Mouse (Mus musculus) cerebellum, adult 9-10 months (tissue): ENCODE data around the gene Atp6v1b1.
"Not testable (repeated sequence)": the region's sequence is repeated elsewhere in the genome, so short reads cannot be mapped to it uniquely, and the experiment has no call there.

Experiments used
- DNase-seq: peaks from one replicate; pipeline ENCODE4 v3.0.0; 2022

Atp6v1b1 gene

DNA sequence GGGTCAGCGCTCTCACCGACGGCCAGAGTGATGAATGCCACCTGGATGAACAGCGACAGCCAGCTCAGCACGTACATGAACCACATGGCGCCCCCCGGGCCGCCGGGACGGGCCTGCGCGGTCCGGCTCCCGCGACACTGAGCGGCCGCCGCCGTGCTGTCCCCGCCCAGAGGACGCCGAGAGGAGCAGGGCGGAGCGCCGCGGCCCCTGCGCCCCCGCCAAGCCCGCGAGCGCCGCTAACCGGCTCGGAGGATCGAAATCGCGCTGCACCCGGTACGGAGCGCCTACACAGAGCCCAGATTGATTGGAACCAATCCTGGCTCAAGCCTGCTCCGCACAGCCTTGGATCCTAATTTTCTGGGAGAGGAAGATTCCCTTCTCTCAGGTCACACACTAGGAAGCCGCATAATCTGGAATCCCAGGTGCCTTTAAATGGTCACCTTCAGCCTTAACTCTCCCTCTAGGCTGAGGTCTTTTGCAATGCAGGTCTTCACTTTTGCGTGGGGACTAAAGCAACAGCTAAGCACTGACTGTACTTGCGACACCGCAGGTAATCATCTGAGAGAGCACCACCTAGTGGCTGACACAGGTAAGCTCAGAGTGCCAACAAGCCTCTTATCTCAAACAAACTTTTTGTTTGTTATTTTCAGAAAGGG is 33.0 kb downstream of the Atp6v1b1 start, which contains the start of gene Tex261:
Tex261 (minus strand) TSS at position 176 of the 656 bp plus-strand sequence.
- DNase-seq, result peak; percentile 90

- DNase-seq, result no peak
Measured at GRCm38 (mm10) chr6:83778306-83778705, 35.5 kb downstream of the Atp6v1b1 start.

GRCm38 (mm10) chr6:83779026-83779425 is 36.2 kb downstream of the Atp6v1b1 start:
- DNase-seq, result peak; percentile 53

DNA sequence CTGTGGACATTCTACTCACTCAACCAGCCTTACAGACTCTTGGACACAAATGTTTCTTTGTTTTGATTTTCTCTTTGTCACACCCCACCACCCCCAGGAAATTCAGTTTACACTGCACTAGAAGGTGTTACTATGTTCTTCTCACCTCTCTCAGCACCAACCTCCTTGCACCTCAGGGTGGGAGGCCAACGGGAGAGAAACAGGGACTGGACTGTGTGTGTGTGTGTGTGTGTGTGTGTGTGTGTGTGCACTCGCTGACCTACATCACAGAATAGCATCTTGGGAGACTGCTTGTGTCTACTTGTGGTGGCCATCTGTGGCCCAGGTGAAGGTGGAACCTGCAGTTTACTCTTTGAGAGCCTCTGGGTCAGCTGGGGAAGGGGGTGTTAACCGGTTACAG is 43.6 kb downstream of the Atp6v1b1 start:
- DNase-seq, result no peak

- DNase-seq, result no peak
Measured at GRCm38 (mm10) chr6:83788554-83788953, 45.8 kb downstream of the Atp6v1b1 start.

GRCm38 (mm10) chr6:83790533-83790932 is 47.7 kb downstream of the Atp6v1b1 start:
- not testable (repeated sequence) for DNase-seq

GRCm38 (mm10) chr6:83791251-83791890 is 48.6 kb downstream of the Atp6v1b1 start:
- no peak for DNase-seq

- DNase-seq, result peak; percentile 90
Measured at GRCm38 (mm10) chr6:83794760-83795296, 52.0 kb downstream of the Atp6v1b1 start, which contains the start of gene Nagk. Nagk (plus strand) TSS chr6:83794982.

DNA sequence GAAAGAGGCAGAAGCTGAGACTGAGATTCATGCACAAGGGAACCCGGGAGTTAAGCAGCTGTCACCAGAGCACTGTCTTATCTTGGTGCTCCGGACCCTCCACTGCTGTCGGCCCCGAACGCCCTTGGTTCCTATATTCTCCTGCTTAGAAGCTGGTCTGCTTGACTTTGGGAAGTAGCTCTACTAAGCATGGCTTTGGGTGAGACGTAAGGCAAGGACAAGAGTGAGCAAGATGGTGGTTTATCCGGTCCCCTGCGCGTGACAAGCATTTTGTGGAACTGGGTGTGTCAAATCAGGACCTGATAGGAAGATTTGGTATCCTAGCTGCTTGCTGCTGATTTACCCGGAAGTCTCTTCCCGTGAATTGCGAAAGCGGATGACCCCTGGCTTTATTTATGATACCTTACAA is 52.7 kb downstream of the Atp6v1b1 start:
- DNase-seq, result no peak

- DNase-seq, result no peak
Measured at GRCm38 (mm10) chr6:83796686-83797085, 53.9 kb downstream of the Atp6v1b1 start.

DNA sequence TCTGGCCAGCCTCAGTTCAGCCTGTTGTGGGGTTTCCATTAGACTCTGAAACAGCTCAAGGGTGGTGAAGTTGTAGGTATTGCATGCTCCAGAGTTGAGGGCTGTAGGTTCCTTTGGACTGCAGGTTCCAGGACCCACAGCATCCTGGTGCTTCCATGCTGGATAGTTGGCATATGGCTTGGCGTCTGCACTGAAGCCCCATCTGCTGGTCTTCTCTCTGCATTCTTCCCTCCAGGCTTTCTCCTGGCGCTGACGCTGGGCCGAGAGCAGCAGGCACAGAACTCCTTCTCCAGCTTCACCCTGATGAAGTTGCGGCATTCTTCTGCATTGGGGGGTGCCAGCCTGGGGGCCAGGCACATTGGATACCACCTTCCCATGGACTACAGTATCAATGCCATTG is 59.2 kb downstream of the Atp6v1b1 start:
- no peak for DNase-seq

GRCm38 (mm10) chr6:83802846-83803245 is 60.1 kb downstream of the Atp6v1b1 start:
- no peak for DNase-seq
